Mouse (Mus musculus): Measurements from ENCODE around the gene Rab8a.

DNA sequence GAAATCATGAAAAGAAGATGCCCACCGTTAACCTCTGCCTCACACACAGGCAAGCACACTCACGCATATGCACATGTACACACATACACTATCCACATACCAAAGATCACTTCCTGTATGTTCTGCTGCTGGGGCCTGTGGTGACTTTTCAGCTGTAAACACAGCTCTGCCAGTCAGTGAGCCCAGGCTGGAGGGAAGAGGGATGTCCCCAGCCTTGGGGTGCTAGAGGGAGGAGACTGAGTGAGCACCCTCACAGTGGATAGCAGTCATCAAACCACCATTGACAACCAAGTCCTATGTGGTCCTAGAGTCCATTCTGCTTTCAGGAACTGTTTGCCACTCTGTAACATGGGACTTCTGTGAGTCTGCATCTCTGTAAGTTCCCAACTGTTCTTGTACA is 29.1 kb upstream of the Rab8a start:
- no peak for TF ChIP-seq CTCF (IDR thresholded peaks at IDR 0.05; ENCODE audit: control insufficient read depth, insufficient read depth, insufficient read length)
- TF ChIP-seq CEBPB (IDR thresholded peaks at IDR 0.05; ENCODE audit: low read depth) = no peak
- no peak for TF ChIP-seq MYOG (IDR thresholded peaks at IDR 0.05; ENCODE audit: control insufficient read depth, extremely low read depth, insufficient read length)
- no peak for TF ChIP-seq MAX (IDR thresholded peaks at IDR 0.05)
- no peak for TF ChIP-seq USF1 (IDR thresholded peaks at IDR 0.05; ENCODE audit: low read depth)

Data from C2C12 (cell line).